In genomic region chr6:72126128-72126917, GRCm38 (mm10) we compare ENCODE assay signal across 31 mouse cellular contexts. TPM values are rescaled to one million over a fixed set of nuclear protein-coding genes. Genes with fewer than 3 reads are reported as not detected.
DNase-seq lines count a peak whose midpoint lies in the region; ATAC-seq and TF ChIP-seq lines count a peak whose summit lies in the region.
"Had no signal": no experiment of that assay in that cellular context is flagged by ENCODE, and none has a peak within 500 bp of the region (broad histone marks: within the 10 kb centered on the region; RNA-seq: fewer than 3 reads in every experiment).

No protein-coding gene starts in this region.

- 60% methylated on average over 9 of the region's 9 CpGs for WGBS in kidney, embryonic 14.5 days
- 71% methylated on average over 9 of the region's 9 CpGs for WGBS in liver, postnatal 0 days (ENCODE audit: insufficient replicate concordance)
- 59% methylated on average over 9 of the region's 9 CpGs for WGBS in liver, embryonic 12.5 days (ENCODE audit: insufficient replicate concordance)

- ATAC-seq in kidney, embryonic 14.5 days (ENCODE audit: low FRiP score, low TSS enrichment): peak; percentile 69
- 0 out of 2 replicates have a peak, but pooled peaks have one; percentile 6 for ATAC-seq in liver, postnatal 0 days
- ATAC-seq in liver, embryonic 12.5 days: no peak
- ATAC-seq in common myeloid progenitor, adult 5-6 weeks (replicated peaks; ENCODE audit: low read depth, poor library complexity, severe bottlenecking): 0 out of 2 replicates have a peak, but pooled peaks have one; percentile 18
- ATAC-seq: CD4-positive, CD25-positive, alpha-beta regulatory T cell, adult 4 months; forebrain, embryonic 15.5 days; inflammation-experienced regulatory T-cells, adult 6 months; midbrain, embryonic 16.5 days had no signal

- no peak overlapping the region; the same call in 1 of the 2 replicates for H3K4me2 ChIP-seq in kidney, embryonic 14.5 days (replicated peaks; ENCODE audit: low read depth, low read length)
- H3K4me2 ChIP-seq in liver, postnatal 0 days (ENCODE audit: low read depth, low read length): no peak overlapping the region
- H3K4me2 ChIP-seq in liver, embryonic 12.5 days: no peak overlapping the region
- H3K4me2 ChIP-seq: embryonic facial prominence, embryonic 12.5 days; forebrain, embryonic 15.5 days; heart, embryonic 12.5 days; hindbrain, embryonic 13.5 days; midbrain, embryonic 11.5 days; neural tube, embryonic 12.5 days had no signal

- no peak for TF ChIP-seq CTCF in liver, postnatal 0 days (IDR thresholded peaks at IDR 0.05; ENCODE audit: low read depth)

- no peaks in the 10 kb centered on the region for H3K27me3 ChIP-seq in kidney, embryonic 14.5 days (ENCODE audit: control insufficient read depth, insufficient read depth, low read length)
- no peaks in the 10 kb centered on the region for H3K27me3 ChIP-seq in liver, postnatal 0 days (ENCODE audit: insufficient read depth, low read length)
- H3K27me3 ChIP-seq in liver, embryonic 12.5 days (replicated peaks): no peaks in the 10 kb centered on the region
- H3K27me3 ChIP-seq: embryonic facial prominence, embryonic 12.5 days; forebrain, embryonic 15.5 days; heart, embryonic 12.5 days; hindbrain, embryonic 13.5 days; neural tube, embryonic 12.5 days had no signal

- no peaks in the 10 kb centered on the region for H3K9me3 ChIP-seq in kidney, embryonic 14.5 days (ENCODE audit: control insufficient read depth, low read length)
- no peaks in the 10 kb centered on the region for H3K9me3 ChIP-seq in liver, postnatal 0 days (ENCODE audit: low read length)
- H3K9me3 ChIP-seq in liver, embryonic 12.5 days (replicated peaks): no peaks in the 10 kb centered on the region
- H3K9me3 ChIP-seq: embryonic facial prominence, embryonic 12.5 days; forebrain, embryonic 15.5 days; heart, embryonic 12.5 days; hindbrain, embryonic 13.5 days; neural tube, embryonic 12.5 days had no signal

- H3K36me3 ChIP-seq in kidney, embryonic 14.5 days (ENCODE audit: control insufficient read depth, insufficient read depth, low read length): peaks cover 9% of the 10 kb centered on the region; the same call in 1 of the 2 replicates
- H3K36me3 ChIP-seq in liver, postnatal 0 days (replicated peaks; ENCODE audit: insufficient read depth, low read length): peaks cover 83% of the 10 kb centered on the region
- peaks cover 82% of the 10 kb centered on the region for H3K36me3 ChIP-seq in liver, embryonic 12.5 days

- H3K4me1 ChIP-seq in kidney, embryonic 14.5 days (ENCODE audit: control insufficient read depth, insufficient read depth, low read length): 0 out of 2 replicates have a peak, but pooled peaks cover 4% of the 10 kb centered on the region
- H3K4me1 ChIP-seq in liver, postnatal 0 days (ENCODE audit: insufficient read depth): peaks cover 9% of the 10 kb centered on the region
- H3K4me1 ChIP-seq in liver, embryonic 12.5 days: peaks cover 36% of the 10 kb centered on the region
- H3K4me1 ChIP-seq: embryonic facial prominence, embryonic 12.5 days; hindbrain, embryonic 13.5 days; neural tube, embryonic 12.5 days had no signal

- no peak for DNase-seq in kidney, postnatal 10 days
- no peak for DNase-seq in liver, postnatal 0 days
- DNase-seq in adrenal gland, postnatal 25 days: no peak
- DNase-seq in urinary bladder, adult 18-20 months (ENCODE audit: low spot score in 2 of 2): no peak
- DNase-seq: adrenal gland, adult 8-10 months; cerebellum, adult 11 months; cerebellum, adult 9-10 months; cerebellum, postnatal 36 days; embryo, embryonic 11 days; gastrocnemius, postnatal 36 days; heart, adult 2 months; heart, postnatal 4 days; kidney, adult 18-20 months; kidney, postnatal 4 days; layer of hippocampus, postnatal 36 days; left cerebral cortex, postnatal 4 days; lung, postnatal 36 days; right cerebral cortex, postnatal 25 days; thymus, postnatal 36 days had no signal

- H3K9ac ChIP-seq in kidney, embryonic 14.5 days (ENCODE audit: low read depth, low read length): no peak overlapping the region
- H3K9ac ChIP-seq in liver, postnatal 0 days (replicated peaks): no peak overlapping the region
- no peak overlapping the region for H3K9ac ChIP-seq in liver, embryonic 12.5 days
- H3K9ac ChIP-seq: embryonic facial prominence, embryonic 12.5 days; forebrain, embryonic 15.5 days; heart, embryonic 12.5 days; hindbrain, embryonic 13.5 days; neural tube, embryonic 12.5 days had no signal

- TF ChIP-seq EP300 in liver, postnatal 0 days (IDR thresholded peaks at IDR 0.05; ENCODE audit: low read depth): no peak

- H3K4me3 ChIP-seq in kidney, embryonic 14.5 days (ENCODE audit: low read length): no peak overlapping the region
- H3K4me3 ChIP-seq in liver, postnatal 0 days (ENCODE audit: low read depth, low read length): no peak overlapping the region
- no peak overlapping the region for H3K4me3 ChIP-seq in liver, embryonic 12.5 days
- H3K4me3 ChIP-seq: embryonic facial prominence, embryonic 12.5 days; forebrain, embryonic 15.5 days; heart, adult 2 months; heart, embryonic 12.5 days; hindbrain, embryonic 13.5 days; neural tube, embryonic 12.5 days had no signal

- no peak overlapping the region for H3K27ac ChIP-seq in kidney, embryonic 14.5 days (ENCODE audit: low read depth, low read length)
- H3K27ac ChIP-seq in liver, postnatal 0 days (ENCODE audit: low read depth): no peak overlapping the region
- no peak overlapping the region for H3K27ac ChIP-seq in liver, embryonic 12.5 days
- H3K27ac ChIP-seq: embryonic facial prominence, embryonic 12.5 days; forebrain, embryonic 15.5 days; heart, adult 2 months; hindbrain, embryonic 13.5 days; neural tube, embryonic 12.5 days had no signal

RNA-seq across cellular contexts. Expression of gene St3gal5, which starts 28.9 kb away (rescaled TPM):
- polyA plus RNA-seq in kidney, embryonic 14.5 days (2014; fragmentation: Nextera tagmentation; extraction: Ambion mirVana): 26.4 and 31.4 TPM in 2 replicates
- polyA plus RNA-seq in liver, postnatal 0 days (2015; fragmentation: Nextera tagmentation; extraction: Ambion mirVana): 175 and 212 TPM in 2 replicates
- polyA plus RNA-seq in liver, embryonic 12.5 days (2016; fragmentation: Nextera tagmentation; extraction: Ambion mirVana): 166 and 181 TPM in 2 replicates
- total RNA-seq in common myeloid progenitor, adult 5-6 weeks (2017): 33.8 and 41.8 TPM in 2 replicates
- 93.4 and 102 TPM in 2 replicates for total RNA-seq in adrenal gland, postnatal 25 days (2021)
